Mouse (Mus musculus) heart, postnatal 36 days (tissue): ENCODE results near the gene Nxpe5. TPM values are rescaled to one million over a fixed set of nuclear protein-coding genes. Genes with fewer than 3 reads are reported as not detected.

Experiments used
- DNase-seq, 2 experiments: peaks; one replicate each; pipeline ENCODE4 v3.0.0; 2021 to 2022
- intact Hi-C: fragments of 180-260 bp; cut with DNase I; formaldehyde crosslinking; loops from one replicate; pipeline ENCODE4 v1.15.1; 2025
- total RNA-seq, 2 experiments: library from RNA; stranded (reverse); gene quantifications; 2 replicates each; pipeline ENCODE4 v1.2.3; 2021

The Nxpe5 gene
- total RNA-seq, 2 experiments from 2014 or later: 0.92 to 1.9 TPM

- intact Hi-C loops: no loop called here
Measured at GRCm38 (mm10) chr5:138234224-138234623, 8.5 kb downstream of the Nxpe5 start.

GRCm38 (mm10) chr5:138241511-138241910, 15.8 kb downstream of the Nxpe5 start:
- DNase-seq: no peak
- intact Hi-C loops: no loop called here

More at GRCm38 (mm10) chr5:138234224-138234623, 8.5 kb downstream of the Nxpe5 start:
- no peak for DNase-seq

GRCm38 (mm10) chr5:138251144-138251543, 25.4 kb downstream of the Nxpe5 start:
- intact Hi-C loops: loop anchor here (1.0 kb wide), 1 partner anchor 50 kb away; no protein-coding TSS in a partner anchor
- DNase-seq: no peak

- no peak for DNase-seq
- intact Hi-C loops: no loop called here
Measured at GRCm38 (mm10) chr5:138253061-138253460, 27.4 kb downstream of the Nxpe5 start.

- intact Hi-C loops: loop anchor here (5.0 kb wide), 1 partner anchor 367 kb away; the partner anchor contains the start of gene A430033K04Rik
- peak; percentile 84 to 90 for DNase-seq
Measured at GRCm38 (mm10) chr5:138255353-138256093, 29.8 kb downstream of the Nxpe5 start, which contains the start of gene Lamtor4. Gene Lamtor4, plus strand, starts transcription at chr5:138255482.

- intact Hi-C loops: loop anchor here (5.0 kb wide), 1 partner anchor 366 kb away; the partner anchor contains the start of gene A430033K04Rik
- DNase-seq: no peak
Measured at GRCm38 (mm10) chr5:138256094-138256467, 30.4 kb downstream of the Nxpe5 start.

- DNase-seq: no peak
- intact Hi-C loops: loop anchor here (5.0 kb wide), 1 partner anchor 365 kb away; the partner anchor contains the start of gene A430033K04Rik
Measured at GRCm38 (mm10) chr5:138256966-138257584, 31.4 kb downstream of the Nxpe5 start.

- no peak for DNase-seq
- intact Hi-C loops: loop anchor here (5.0 kb wide), 1 partner anchor 365 kb away; the partner anchor contains the start of gene A430033K04Rik
Measured at GRCm38 (mm10) chr5:138257585-138257978, 31.9 kb downstream of the Nxpe5 start.

GRCm38 (mm10) chr5:138258078-138258477, 32.4 kb downstream of the Nxpe5 start:
- DNase-seq: no peak
- intact Hi-C loops: loop anchor here (5.0 kb wide), 1 partner anchor 364 kb away; the partner anchor contains the start of gene A430033K04Rik

- intact Hi-C loops: loop anchor here (5.0 kb wide), 1 partner anchor 364 kb away; the partner anchor contains the start of gene A430033K04Rik
- no peak for DNase-seq
Measured at GRCm38 (mm10) chr5:138258542-138258941, 32.8 kb downstream of the Nxpe5 start.

GRCm38 (mm10) chr5:138258993-138259392, 33.3 kb downstream of the Nxpe5 start:
- intact Hi-C loops: loop anchor here (5.0 kb wide), 1 partner anchor 363 kb away; the partner anchor contains the start of gene A430033K04Rik
- DNase-seq: no peak

GRCm38 (mm10) chr5:138260051-138260450, 34.4 kb downstream of the Nxpe5 start:
- DNase-seq: no peak
- intact Hi-C loops: no loop called here

GRCm38 (mm10) chr5:138260834-138261233, 35.1 kb downstream of the Nxpe5 start:
- intact Hi-C loops: no loop called here
- DNase-seq: no peak

GRCm38 (mm10) chr5:138262001-138262400, 36.3 kb downstream of the Nxpe5 start:
- intact Hi-C loops: no loop called here
- no peak for DNase-seq

GRCm38 (mm10) chr5:138262582-138263240, 37.0 kb downstream of the Nxpe5 start:
- intact Hi-C loops: no loop called here
- DNase-seq: no peak

- DNase-seq: peak; percentile 89 to 91
- intact Hi-C loops: no loop called here
Measured at GRCm38 (mm10) chr5:138263260-138264206, 37.8 kb downstream of the Nxpe5 start, which contains the start of gene BC037034. Gene BC037034, minus strand, starts transcription at chr5:138264033.

- no peak for DNase-seq
- intact Hi-C loops: no loop called here
Measured at GRCm38 (mm10) chr5:138264207-138264578, 38.5 kb downstream of the Nxpe5 start.

GRCm38 (mm10) chr5:138265712-138266111, 40.0 kb downstream of the Nxpe5 start:
- DNase-seq: no peak
- intact Hi-C loops: no loop called here

- no peak for DNase-seq
- intact Hi-C loops: no loop called here
Measured at GRCm38 (mm10) chr5:138267114-138267513, 41.4 kb downstream of the Nxpe5 start.

GRCm38 (mm10) chr5:138268980-138269379, 43.3 kb downstream of the Nxpe5 start:
- no peak for DNase-seq
- intact Hi-C loops: no loop called here
